Mouse (Mus musculus): ENCODE results near the gene Ccne1.

Ccne1 gene

GRCm38 (mm10) chr7:38054246-38054645 lies 53.1 kb downstream of the Ccne1 start:
- no peak for DNase-seq (ENCODE audit: low read depth, low spot score)

Data from telencephalon, adult 2 months (tissue).